Mouse (Mus musculus) thymus, adult 18-20 months (tissue): Measurements from ENCODE around the gene Rad21l.
"Not testable (repeated sequence)": the region's sequence is repeated elsewhere in the genome, so short reads cannot be mapped to it uniquely, and the experiment has no call there.

Experiments
- DNase-seq, 2 experiments: peaks; one replicate each; pipeline ENCODE4 v3.0.0; 2022; ENCODE audit warnings: mixed read lengths in 2 of 2

Rad21l gene

DNA sequence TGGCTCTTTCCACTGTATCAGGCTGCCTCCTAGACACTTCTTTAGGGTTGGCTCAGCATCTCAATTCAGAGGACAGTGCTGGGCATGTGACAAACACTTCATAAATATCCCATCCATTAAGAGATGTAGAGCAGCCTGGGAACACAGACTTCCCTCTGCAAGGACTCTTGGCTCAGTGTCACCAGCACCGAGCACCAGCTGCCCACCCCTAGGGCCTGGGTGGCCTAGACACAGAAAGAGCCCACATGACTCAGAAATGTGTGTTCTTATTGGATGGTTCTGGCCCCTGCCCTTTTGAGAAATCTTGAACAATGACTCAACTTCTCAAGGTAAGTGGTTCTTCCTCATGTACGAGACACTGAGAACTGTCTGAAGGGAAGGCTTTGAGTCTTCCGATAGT lies 40.3 kb downstream of the Rad21l start:
- no peak for DNase-seq

DNA sequence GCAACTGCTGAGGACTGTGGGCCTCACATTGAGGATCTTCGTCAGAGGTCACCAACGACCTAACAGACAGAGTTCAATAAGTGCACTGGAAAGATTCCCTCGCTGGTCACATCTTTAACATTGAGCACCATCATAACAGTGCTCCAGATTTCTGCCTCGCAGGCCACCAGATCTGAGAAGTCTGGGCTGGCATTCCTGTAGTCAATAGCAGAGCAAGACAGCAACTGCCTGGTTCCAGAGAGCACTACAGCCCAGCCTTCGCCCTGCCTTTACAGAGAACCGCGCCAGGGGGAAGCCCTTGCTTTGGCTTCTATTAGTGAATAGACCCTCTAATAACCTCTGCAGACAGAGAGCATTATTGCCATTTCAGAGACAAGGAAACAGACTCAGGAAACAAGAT lies 42.0 kb downstream of the Rad21l start:
- no peak for DNase-seq

DNA sequence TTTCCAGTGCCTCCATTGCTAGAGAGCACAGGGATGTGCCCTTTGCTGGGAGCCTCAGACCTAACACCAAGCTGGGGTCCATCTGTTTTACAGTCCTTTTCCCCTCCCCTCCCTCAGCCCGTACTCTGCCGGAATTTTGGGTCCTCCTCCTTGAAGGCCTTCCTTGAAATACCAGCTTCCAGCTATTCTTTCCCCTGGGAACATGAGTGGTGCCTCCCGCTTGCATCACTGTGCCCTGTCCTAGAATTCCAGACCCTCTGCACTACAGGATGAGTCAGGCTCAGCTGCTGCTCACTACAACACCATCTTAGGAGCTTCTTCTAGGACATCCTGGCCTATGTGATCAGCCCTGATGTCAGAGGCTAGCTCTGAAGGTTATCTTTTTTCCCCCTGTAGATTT lies 44.6 kb downstream of the Rad21l start:
- no peak for DNase-seq

DNA sequence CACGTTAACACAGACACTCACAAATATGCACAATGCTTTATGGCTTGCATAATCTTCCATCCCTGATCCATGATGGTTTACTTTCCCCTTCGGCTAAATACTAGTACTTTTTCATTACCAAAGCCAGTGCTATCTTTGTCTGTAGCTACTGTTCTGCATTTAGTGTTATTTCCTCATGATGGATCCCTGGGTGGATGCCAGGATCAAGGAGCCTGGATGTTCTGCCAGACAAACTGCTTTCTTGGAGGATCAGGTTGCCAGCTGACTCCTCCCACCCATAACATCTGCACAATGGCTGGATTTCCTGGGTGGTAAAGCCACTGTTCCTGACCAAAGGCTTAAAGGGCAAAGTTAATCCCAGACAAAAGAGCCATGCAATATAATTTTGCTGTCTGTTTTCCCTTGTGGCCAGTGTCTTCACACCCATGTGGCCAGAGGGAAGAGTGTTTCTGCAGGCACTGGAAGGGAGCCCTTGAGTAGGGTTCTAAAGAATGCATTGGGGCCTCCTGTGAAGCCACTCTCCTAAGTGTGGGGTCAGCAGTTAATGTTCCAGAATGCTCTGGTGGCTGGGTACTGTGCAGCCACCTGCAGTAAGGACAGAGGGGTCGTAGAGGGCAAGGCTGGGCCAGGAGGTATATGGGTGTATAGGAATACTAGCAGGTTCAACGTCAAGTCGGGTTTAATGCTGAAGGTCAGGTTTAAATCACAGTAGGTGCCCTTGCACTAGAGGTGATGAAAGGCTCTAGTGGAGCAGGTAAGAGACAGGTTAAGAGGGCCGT lies 51.6 kb downstream of the Rad21l start:
- DNase-seq, result no peak

DNA sequence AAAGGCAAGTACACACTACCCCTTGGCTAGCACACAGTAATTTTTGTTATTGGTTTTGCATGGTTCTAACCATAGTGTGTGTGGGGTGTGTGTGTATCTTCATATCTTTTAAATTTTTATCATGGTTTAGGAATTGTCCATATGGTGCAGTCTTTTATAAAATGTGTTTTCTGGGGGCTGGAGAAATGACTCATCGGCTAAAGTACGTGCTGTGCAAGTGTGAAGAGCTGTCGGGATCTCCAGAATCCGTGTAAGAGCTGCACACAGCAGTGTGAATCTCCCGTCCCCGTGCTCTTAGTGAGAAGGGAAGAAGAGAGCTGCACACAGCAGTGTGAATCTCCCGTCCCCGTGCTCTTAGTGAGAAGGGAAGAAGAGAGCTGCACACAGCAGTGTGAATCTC lies 52.6 kb downstream of the Rad21l start:
- DNase-seq, result not testable (repeated sequence)

DNA sequence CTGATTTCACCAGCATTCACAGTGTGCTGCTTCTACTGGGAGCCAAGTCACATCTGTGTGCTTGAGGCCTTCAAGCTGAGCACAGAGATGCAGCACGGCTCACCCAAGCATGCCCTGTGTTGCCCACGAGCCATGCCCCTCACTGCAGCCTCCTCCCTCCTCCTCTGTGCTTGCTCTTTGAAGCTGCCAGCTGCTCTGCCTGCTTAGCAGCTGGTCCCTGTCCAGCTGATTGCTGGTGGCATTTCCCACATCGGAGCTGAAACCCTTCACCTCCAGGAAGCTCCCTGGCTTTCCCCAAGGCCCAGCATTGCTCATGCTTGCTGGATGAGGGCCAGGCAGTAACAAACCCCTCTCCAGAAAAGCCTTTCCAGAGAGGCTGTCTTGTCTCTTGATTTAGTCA lies 58.4 kb downstream of the Rad21l start:
- DNase-seq, result no peak

DNA sequence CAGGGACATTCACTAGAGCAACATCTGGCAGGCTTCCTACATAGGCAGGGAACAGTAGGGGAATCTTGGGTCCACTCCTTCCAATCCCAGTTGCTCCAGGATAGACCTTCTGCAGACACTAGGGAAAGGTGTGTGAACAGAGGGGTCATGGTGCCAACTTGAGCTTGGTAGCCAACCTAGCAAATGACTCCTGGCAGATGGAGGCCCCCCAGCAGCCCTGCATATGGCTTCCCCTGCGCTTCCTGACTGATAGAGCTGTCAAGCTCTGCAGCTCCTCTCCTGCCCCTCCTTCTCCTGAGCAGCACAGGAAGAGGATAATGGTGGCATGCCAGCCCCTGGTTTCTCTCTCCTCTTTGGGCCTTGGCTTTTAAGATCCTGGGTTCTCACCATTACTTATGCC lies 59.9 kb downstream of the Rad21l start:
- DNase-seq, result no peak

DNA sequence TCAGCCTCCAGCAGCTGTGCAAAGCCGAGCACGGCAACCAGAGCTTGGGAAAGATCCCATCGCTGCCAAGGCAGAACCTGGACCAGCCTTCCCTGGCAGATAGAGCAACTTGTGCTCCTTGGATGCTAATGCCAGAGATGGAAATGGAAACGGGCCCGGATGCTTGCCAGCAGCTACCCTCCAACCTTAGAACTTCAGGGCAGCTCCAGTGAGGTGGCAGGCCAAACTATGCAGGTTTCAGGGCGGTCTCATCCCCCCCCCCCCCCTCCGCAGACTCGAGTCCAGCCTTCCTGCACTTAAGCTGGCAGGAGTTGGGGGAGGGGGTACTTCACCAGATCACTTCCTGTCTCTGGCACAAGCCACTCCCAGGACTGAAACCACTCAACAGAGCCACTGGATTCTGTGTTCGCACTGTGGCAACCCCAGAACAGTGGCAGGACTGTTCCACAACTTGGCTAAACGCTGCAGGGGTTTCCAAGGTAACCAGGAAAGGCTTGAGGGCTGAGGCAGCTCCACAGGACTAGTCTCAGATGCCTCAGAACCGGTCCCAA lies 62.8 kb downstream of the Rad21l start:
- no peak for DNase-seq

DNA sequence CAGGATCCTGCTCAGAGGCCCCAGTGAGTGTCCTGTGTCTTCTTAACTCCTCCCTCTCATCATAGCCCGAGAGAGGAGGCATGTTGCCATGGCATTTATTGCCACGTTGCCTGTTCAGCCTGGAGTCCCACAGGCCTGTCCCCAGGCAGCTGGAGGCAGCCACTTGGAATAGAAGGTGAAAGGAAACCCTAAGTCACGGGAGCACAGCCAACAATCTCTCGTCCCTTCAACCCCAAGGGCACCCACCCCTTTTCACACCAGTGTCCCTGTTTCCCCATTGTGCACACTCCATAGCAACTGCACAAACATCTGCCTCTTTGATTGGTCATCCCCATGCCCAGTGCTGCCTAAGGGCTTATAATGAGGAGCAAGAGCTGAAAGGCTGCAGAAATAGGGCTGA lies 64.7 kb downstream of the Rad21l start:
- no peak for DNase-seq

DNA sequence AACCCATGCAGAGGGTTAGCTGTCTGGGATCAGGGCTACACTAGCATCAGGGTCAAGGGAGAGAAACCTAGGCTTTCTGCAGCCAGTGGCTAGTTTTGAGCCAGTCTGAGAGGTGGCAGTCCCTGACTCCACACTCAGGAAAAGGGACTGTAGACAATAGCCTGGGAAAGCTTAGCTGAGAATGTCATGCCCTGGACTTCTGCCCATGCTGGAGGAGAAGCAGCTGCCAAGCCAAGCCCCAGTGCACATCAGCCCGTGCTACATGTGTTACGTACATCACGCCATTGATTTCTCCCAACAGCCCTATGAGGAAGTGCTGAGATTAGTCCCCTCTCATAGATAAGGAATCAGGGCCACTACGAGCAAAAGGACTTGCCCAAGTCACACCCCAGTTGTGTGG lies 66.2 kb downstream of the Rad21l start:
- DNase-seq, result no peak

DNA sequence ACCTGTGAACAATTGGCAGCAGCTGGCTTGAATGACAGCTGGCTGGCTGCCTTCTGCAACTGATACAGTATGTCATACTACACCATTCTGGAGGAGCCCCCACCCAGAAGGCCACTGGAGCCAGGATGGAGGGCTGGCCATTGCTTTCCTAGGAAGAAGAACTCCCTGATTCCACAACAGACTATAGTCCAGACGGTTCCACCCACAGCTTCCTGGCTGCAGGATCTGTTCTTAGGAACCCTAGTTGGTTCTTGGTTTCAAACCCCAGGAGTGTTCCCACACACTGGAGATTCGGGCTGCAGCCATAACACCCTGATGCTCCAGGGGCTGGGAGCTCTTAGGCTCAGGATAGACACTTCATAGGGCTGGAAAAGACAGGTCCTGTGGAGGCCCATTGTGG lies 70.3 kb downstream of the Rad21l start:
- no peak for DNase-seq
